Mouse (Mus musculus) brain, embryonic 14.5 days (tissue): ENCODE measurements around the gene Tob2.

Experiments
- CTCF ChIP-seq: fragments of 200-500 bp; IDR thresholded peaks from 2 replicates; pipeline ENCODE4 v1.5.1; 2012; ENCODE audit warnings: inconsistent platforms, mild to moderate bottlenecking, moderate library complexity, borderline replicate concordance; ENCODE audit not compliant: insufficient read depth, insufficient read length; ENCODE audit errors: extremely low read depth
- POLR2A ChIP-seq: fragments of 200-500 bp; IDR thresholded peaks from 2 replicates; pipeline ENCODE4 v1.6.1; 2012; ENCODE audit warnings: mild to moderate bottlenecking, inconsistent platforms, borderline replicate concordance; ENCODE audit not compliant: poor library complexity, insufficient read depth, insufficient read length, severe bottlenecking; ENCODE audit errors: extremely low read depth

GRCm38 (mm10) chr15:81891822-81892580 lies 33.4 kb upstream of the Tob2 start:
- TF ChIP-seq POLR2A (no peak), CTCF (no peak)
